Mouse (Mus musculus): ENCODE measurements around the gene 9130213A22Rik. TPM values are rescaled to one million over a fixed set of nuclear protein-coding genes. Genes with fewer than 3 reads are reported as not detected.

Gene 9130213A22Rik
- total and polyA plus RNA-seq, 3 experiments = 0.08 to 0.26 TPM; not detected in 1

- Histone ChIP-seq H3K4me3 (ENCODE audit: control insufficient read depth in 1 of 2, insufficient read depth in 1 of 2, low read depth in 2 of 2, low read length in 2 of 2) (no peak overlapping the region), H3K27ac (ENCODE audit: control insufficient read depth, low read depth, low read length) (no peak overlapping the region), H3K27me3 (ENCODE audit: control insufficient read depth in 1 of 2, insufficient read depth in 2 of 2, low read length in 2 of 2) (no peaks in the 10 kb centered on the region), H3K4me1 (ENCODE audit: control insufficient read depth in 1 of 2, insufficient read depth in 2 of 2, low read length in 2 of 2) (peaks cover 0 to 15% of the 10 kb centered on the region in 2 experiments; a peak in 2 of 4 replicates), H3K9ac (ENCODE audit: control insufficient read depth, low read depth, low read length, poor library complexity, severe bottlenecking) (no peak overlapping the region), H3K79me2 (ENCODE audit: control insufficient read depth, insufficient read depth, low read length, poor library complexity) (no peaks in the 10 kb centered on the region), H3K36me3 (ENCODE audit: control insufficient read depth in 1 of 2, insufficient read depth in 2 of 2, low read length in 2 of 2) (0 out of 4 replicates have a peak, but pooled peaks cover 0 to 2% of the 10 kb centered on the region in 2 experiments), H3K9me3 (replicated peaks; ENCODE audit: insufficient read depth, low read length) (no peaks in the 10 kb centered on the region)
- TF ChIP-seq RAD21 (IDR thresholded peaks at IDR 0.05; ENCODE audit: low read depth, low read length) (no peak), CTCF (IDR thresholded peaks at IDR 0.05 in 2 of 3, conservative IDR thresholded peaks at IDR 0.05 in 1 of 3; ENCODE audit: control insufficient read depth in 1 of 3, insufficient read depth in 1 of 3, low read depth in 2 of 3, low read length in 3 of 3, poor library complexity in 1 of 3, severe bottlenecking in 1 of 3) (no peak), USF1 (IDR thresholded peaks at IDR 0.05; ENCODE audit: low read depth, low read length) (no peak), E2F4 (IDR thresholded peaks at IDR 0.05; ENCODE audit: borderline replicate concordance, low read depth, low read length) (0 out of 2 replicates have a peak, but pooled peaks have one; percentile 46), BHLHE40 (IDR thresholded peaks at IDR 0.05; ENCODE audit: borderline replicate concordance, low read depth, low read length) (no peak), TBP (IDR thresholded peaks at IDR 0.05; ENCODE audit: low read depth, low read length) (peak; percentile 98), EP300 (IDR thresholded peaks at IDR 0.05; ENCODE audit: low read depth in 1 of 2, low read length in 2 of 2) (peak in 1 of 2 experiments; percentile 24; a peak in 1 of 4 replicates), RCOR1 (IDR thresholded peaks at IDR 0.05; ENCODE audit: low read depth, low read length) (peak; percentile 43; the same call in 1 of the 2 replicates)
- DNase-seq (ENCODE audit: low read depth, low spot score) = peak; percentile 60
Measured at GRCm38 (mm10) chr11:69128426-69129122, 6.2 kb upstream of the 9130213A22Rik start.

- Histone ChIP-seq H3K27me3 (ENCODE audit: control insufficient read depth in 1 of 2, insufficient read depth in 2 of 2, low read length in 2 of 2) (no peaks in the 10 kb centered on the region), H3K9ac (ENCODE audit: control insufficient read depth, low read depth, low read length, poor library complexity, severe bottlenecking) (no peak overlapping the region), H3K79me2 (ENCODE audit: control insufficient read depth, insufficient read depth, low read length, poor library complexity) (no peaks in the 10 kb centered on the region), H3K4me3 (ENCODE audit: control insufficient read depth in 1 of 2, insufficient read depth in 1 of 2, low read depth in 2 of 2, low read length in 2 of 2) (peak overlapping the region in 1 of 2 experiments; percentile 51; a peak in 2 of 4 replicates), H3K9me3 (replicated peaks; ENCODE audit: insufficient read depth, low read length) (no peaks in the 10 kb centered on the region), H3K36me3 (ENCODE audit: control insufficient read depth in 1 of 2, insufficient read depth in 2 of 2, low read length in 2 of 2) (0 out of 4 replicates have a peak, but pooled peaks cover 0 to 2% of the 10 kb centered on the region in 2 experiments), H3K4me1 (ENCODE audit: control insufficient read depth in 1 of 2, insufficient read depth in 2 of 2, low read length in 2 of 2) (peaks cover 0 to 9% of the 10 kb centered on the region in 2 experiments; a peak in 2 of 4 replicates), H3K27ac (ENCODE audit: control insufficient read depth, low read depth, low read length) (no peak overlapping the region)
- DNase-seq (ENCODE audit: low read depth, low spot score) = peak; percentile 59
- no peak for TF ChIP-seq BHLHE40 (IDR thresholded peaks at IDR 0.05; ENCODE audit: borderline replicate concordance, low read depth, low read length)
- no peak for TF ChIP-seq TBP (IDR thresholded peaks at IDR 0.05; ENCODE audit: low read depth, low read length)
- TF ChIP-seq RAD21 (IDR thresholded peaks at IDR 0.05; ENCODE audit: low read depth, low read length) = no peak
- no peak for TF ChIP-seq ELF1 (IDR thresholded peaks at IDR 0.05; ENCODE audit: low read depth, low read length)
- TF ChIP-seq KAT2A (conservative IDR thresholded peaks at IDR 0.05; ENCODE audit: low read depth, low read length) = no peak
- no peak for TF ChIP-seq SIN3A (IDR thresholded peaks at IDR 0.05; ENCODE audit: low read length)
- no peak for TF ChIP-seq MYB (IDR thresholded peaks at IDR 0.05; ENCODE audit: low read depth, low read length)
- TF ChIP-seq E2F4 (IDR thresholded peaks at IDR 0.05; ENCODE audit: borderline replicate concordance, low read depth, low read length) = no peak
- no peak for TF ChIP-seq ZKSCAN1 (IDR thresholded peaks at IDR 0.05; ENCODE audit: low read depth, low read length)
- TF ChIP-seq POLR2AphosphoS2 (IDR thresholded peaks at IDR 0.05; ENCODE audit: low read length) = no peak
- no peak for TF ChIP-seq TAL1 (IDR thresholded peaks at IDR 0.05; ENCODE audit: low read length)
- TF ChIP-seq CHD1 (IDR thresholded peaks at IDR 0.05; ENCODE audit: low read depth, low read length) = no peak
- no peak for TF ChIP-seq NRF1 (IDR thresholded peaks at IDR 0.05; ENCODE audit: insufficient read depth, low read depth, low read length, poor library complexity, severe bottlenecking)
- no peak for TF ChIP-seq UBTF (IDR thresholded peaks at IDR 0.05; ENCODE audit: borderline replicate concordance, insufficient read depth, low read depth, low read length)
- no peak for TF ChIP-seq POLR2AphosphoS5 (IDR thresholded peaks at IDR 0.05; ENCODE audit: borderline replicate concordance, low read depth, low read length)
- TF ChIP-seq JUND (IDR thresholded peaks at IDR 0.05; ENCODE audit: low read depth, low read length) = no peak
- TF ChIP-seq EP300 (IDR thresholded peaks at IDR 0.05; ENCODE audit: low read depth in 1 of 2, low read length in 2 of 2) = no peak
- no peak for TF ChIP-seq GATA1 (IDR thresholded peaks at IDR 0.05; ENCODE audit: low read depth, low read length)
- no peak for TF ChIP-seq ZNF384 (IDR thresholded peaks at IDR 0.05; ENCODE audit: low read depth, low read length)
- TF ChIP-seq MXI1 (IDR thresholded peaks at IDR 0.05; ENCODE audit: low read depth, low read length) = no peak
Measured at GRCm38 (mm10) chr11:69126706-69127095, 4.3 kb upstream of the 9130213A22Rik start.

Measured in MEL (cell line).